Mouse (Mus musculus) liver, embryonic 11.5 days (tissue): ENCODE data around the gene Atxn7l2. TPM values are rescaled to one million over a fixed set of nuclear protein-coding genes. Genes with fewer than 3 reads are reported as not detected.

ENCODE experiments used
- ATAC-seq: fragments of 200-750 bp; cut with Nextera tagmentation; replicated peaks from 2 replicates; pipeline ENCODE4 v1.8.0; 2017; ENCODE audit warnings: moderate number of reproducible peaks, mild to moderate bottlenecking, moderate TSS enrichment, moderate library complexity; ENCODE audit not compliant: low FRiP score
- DNase-seq: peaks from one replicate; pipeline ENCODE4 v3.0.0-alpha.2; 2017; ENCODE audit warnings: low spot score
- H3K27ac ChIP-seq: fragments of 300-500 bp; sonication (generic); 2 replicates; pipeline ENCODE4 v1.5.1; 2014; ENCODE audit warnings: mild to moderate bottlenecking, low read depth, low read length, control low read depth
- H3K27me3 ChIP-seq: fragments of 300-500 bp; sonication (generic); replicated peaks from 2 replicates; pipeline ENCODE4 v1.6.1; 2014; ENCODE audit warnings: low read length, mixed read lengths; ENCODE audit not compliant: control insufficient read depth, insufficient read depth
- H3K36me3 ChIP-seq: fragments of 300-500 bp; sonication (generic); 2 replicates; pipeline ENCODE4 v1.6.1; 2014; ENCODE audit warnings: mild to moderate bottlenecking, low read length, moderate library complexity, mixed read lengths; ENCODE audit not compliant: control insufficient read depth, insufficient read depth
- H3K4me1 ChIP-seq: fragments of 300-500 bp; sonication (generic); replicated peaks from 2 replicates; pipeline ENCODE4 v1.6.1; 2014; ENCODE audit warnings: low read length, mixed read lengths; ENCODE audit not compliant: control insufficient read depth, insufficient read depth
- H3K4me2 ChIP-seq: fragments of 300-500 bp; sonication (generic); 2 replicates; pipeline ENCODE4 v1.6.1; 2014; ENCODE audit warnings: mild to moderate bottlenecking, control low read depth, moderate library complexity
- H3K4me3 ChIP-seq: fragments of 300-500 bp; sonication (generic); 2 replicates; pipeline ENCODE4 v1.5.1; 2014; ENCODE audit warnings: low read depth, low read length, control low read depth
- H3K9ac ChIP-seq: fragments of 300-500 bp; sonication (generic); 2 replicates; pipeline ENCODE4 v1.6.1; 2014; ENCODE audit warnings: low read depth, low read length, control low read depth
- H3K9me3 ChIP-seq: fragments of 300-500 bp; sonication (generic); 2 replicates; pipeline ENCODE4 v1.6.1; 2016; ENCODE audit warnings: low read length, inconsistent platforms, mixed read lengths; ENCODE audit not compliant: control insufficient read depth
- WGBS: fragments of 180-500 bp; shearing (Covaris S2); extraction: QIAGEN DNeasy Blood & Tissue Kit; methylation state at CpG from one replicate; pipeline ENCODE4 v1.1.7; 2014; 5-methylcytosine and 5-hydroxymethylcytosine counted together
- polyA plus RNA-seq: library from polyadenylated mRNA; unstranded; fragments of >200 nt; fragmentation: Nextera tagmentation; extraction: Ambion mirVana; gene quantifications from 2 replicates; pipeline ENCODE4 v1.2.1, GENCODE M21; 2014

The Atxn7l2 gene
- polyA plus RNA-seq, 1 experiment from 2014 or later = 8.9 TPM

GRCm38 (mm10) chr3:108209536-108209935 is 1.2 kb downstream of the Atxn7l2 start:
- Histone ChIP-seq H3K27me3 (peaks cover 4% of the 10 kb centered on the region; the same call in 1 of the 2 replicates), H3K4me2 (peak overlapping the region; percentile 89), H3K36me3 (peaks cover 18% of the 10 kb centered on the region), H3K4me1 (peaks cover 16% of the 10 kb centered on the region), H3K27ac (no peak overlapping the region), H3K4me3 (peak overlapping the region; percentile 63), H3K9me3 (no peaks in the 10 kb centered on the region), H3K9ac (peak overlapping the region; percentile 75)
- 15% methylated on average over 8 of the region's 8 CpGs for WGBS
- ATAC-seq (no peak), DNase-seq (no peak)

DNA sequence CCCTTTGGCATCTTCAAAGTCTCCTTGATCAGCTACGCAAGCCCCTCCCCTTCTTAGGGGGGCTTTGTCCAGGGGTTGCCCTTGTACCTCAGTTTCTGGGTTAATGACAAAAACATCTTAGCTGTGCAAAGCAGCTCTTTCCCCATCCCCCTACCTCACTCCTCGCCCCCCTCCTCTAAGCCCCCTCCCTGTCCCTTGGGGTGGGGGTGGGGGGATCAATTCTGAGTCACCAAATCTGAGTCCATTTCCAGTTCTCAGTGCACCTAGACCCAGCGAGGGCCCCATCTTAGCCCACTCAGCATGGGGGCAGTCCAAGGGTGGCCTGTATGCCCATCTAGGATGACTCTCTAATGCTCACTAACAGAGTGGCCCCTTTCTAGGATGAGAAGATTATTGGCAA is 1.7 kb downstream of the Atxn7l2 start:
- H3K4me3 ChIP-seq = peak overlapping the region; percentile 63
- H3K4me2 ChIP-seq = peak overlapping the region; percentile 89
- peaks cover 16% of the 10 kb centered on the region for H3K4me1 ChIP-seq
- no peak overlapping the region for H3K27ac ChIP-seq
- H3K36me3 ChIP-seq = peaks cover 19% of the 10 kb centered on the region
- no peak for DNase-seq
- no peaks in the 10 kb centered on the region for H3K9me3 ChIP-seq
- no peak for ATAC-seq
- H3K27me3 ChIP-seq = peaks cover 4% of the 10 kb centered on the region; the same call in 1 of the 2 replicates
- 85% methylated on average over 3 of the region's 3 CpGs for WGBS
- H3K9ac ChIP-seq = peak overlapping the region; percentile 75

DNA sequence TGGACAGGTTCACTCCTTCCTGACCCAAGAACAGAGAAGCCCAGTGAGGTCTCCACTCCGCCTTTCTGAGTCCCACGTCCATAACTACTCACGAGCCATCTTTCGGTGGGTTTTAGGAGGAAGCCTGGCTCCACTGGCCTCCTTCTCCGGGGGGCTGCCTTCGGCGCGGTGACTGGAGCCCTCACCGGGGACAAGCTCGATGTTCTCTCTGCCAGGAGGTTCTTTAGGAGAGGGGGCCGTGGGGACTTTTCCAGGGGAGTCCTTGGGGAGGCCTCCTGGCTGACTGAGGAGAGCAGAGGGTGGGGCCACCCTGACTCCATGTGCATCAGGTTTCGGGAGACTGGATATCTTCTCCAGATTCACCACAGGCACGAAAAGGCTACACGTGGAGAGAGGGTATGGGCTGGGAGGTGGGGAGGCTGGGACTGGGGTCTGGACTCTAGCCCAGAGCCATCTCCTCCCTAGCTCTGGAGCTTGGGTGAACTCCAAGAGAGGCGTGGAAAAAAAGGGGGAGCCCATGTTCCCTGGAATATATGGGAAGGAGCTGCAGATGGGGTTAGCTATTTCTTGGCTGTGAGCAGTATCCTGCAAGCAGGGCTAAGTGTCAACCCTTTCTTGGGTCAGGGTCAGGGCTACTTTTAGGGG is 3.9 kb downstream of the Atxn7l2 start:
- no peak overlapping the region for H3K4me3 ChIP-seq
- 89% methylated on average over 15 of the region's 15 CpGs for WGBS

GRCm38 (mm10) chr3:108205601-108206000 is 5.1 kb downstream of the Atxn7l2 start:
- DNase-seq = no peak
- H3K36me3 ChIP-seq = peaks cover 26% of the 10 kb centered on the region

More for the DNA sequence above, 3.9 kb downstream of the Atxn7l2 start:
- Histone ChIP-seq H3K9me3 (no peaks in the 10 kb centered on the region), H3K27ac (no peak overlapping the region), H3K9ac (no peak overlapping the region), H3K4me1 (peaks cover 18% of the 10 kb centered on the region), H3K36me3 (peaks cover 24% of the 10 kb centered on the region), H3K27me3 (no peaks in the 10 kb centered on the region; the same call in 1 of the 2 replicates), H3K4me2 (no peak overlapping the region)
- ATAC-seq (no peak), DNase-seq (no peak)

GRCm38 (mm10) chr3:108204470-108204869 is 6.3 kb downstream of the Atxn7l2 start:
- no peak overlapping the region for H3K4me3 ChIP-seq
- no peaks in the 10 kb centered on the region for H3K27me3 ChIP-seq
- H3K36me3 ChIP-seq = peaks cover 26% of the 10 kb centered on the region
- no peak for ATAC-seq
- H3K4me2 ChIP-seq = no peak overlapping the region
- no peak for DNase-seq
- H3K9ac ChIP-seq = no peak overlapping the region
- H3K4me1 ChIP-seq = peaks cover 28% of the 10 kb centered on the region
- no peaks in the 10 kb centered on the region for H3K9me3 ChIP-seq
- no peak overlapping the region for H3K27ac ChIP-seq
- 77% methylated on average over 11 of the region's 11 CpGs for WGBS

More at GRCm38 (mm10) chr3:108205601-108206000, 5.1 kb downstream of the Atxn7l2 start:
- ATAC-seq = no peak
- H3K4me2 ChIP-seq = no peak overlapping the region
- WGBS = 92% methylated on average over 8 of the region's 8 CpGs
- no peak overlapping the region for H3K9ac ChIP-seq
- H3K27me3 ChIP-seq = no peaks in the 10 kb centered on the region
- H3K9me3 ChIP-seq = no peaks in the 10 kb centered on the region
- peaks cover 25% of the 10 kb centered on the region for H3K4me1 ChIP-seq
- H3K4me3 ChIP-seq = no peak overlapping the region
- no peak overlapping the region for H3K27ac ChIP-seq

DNA sequence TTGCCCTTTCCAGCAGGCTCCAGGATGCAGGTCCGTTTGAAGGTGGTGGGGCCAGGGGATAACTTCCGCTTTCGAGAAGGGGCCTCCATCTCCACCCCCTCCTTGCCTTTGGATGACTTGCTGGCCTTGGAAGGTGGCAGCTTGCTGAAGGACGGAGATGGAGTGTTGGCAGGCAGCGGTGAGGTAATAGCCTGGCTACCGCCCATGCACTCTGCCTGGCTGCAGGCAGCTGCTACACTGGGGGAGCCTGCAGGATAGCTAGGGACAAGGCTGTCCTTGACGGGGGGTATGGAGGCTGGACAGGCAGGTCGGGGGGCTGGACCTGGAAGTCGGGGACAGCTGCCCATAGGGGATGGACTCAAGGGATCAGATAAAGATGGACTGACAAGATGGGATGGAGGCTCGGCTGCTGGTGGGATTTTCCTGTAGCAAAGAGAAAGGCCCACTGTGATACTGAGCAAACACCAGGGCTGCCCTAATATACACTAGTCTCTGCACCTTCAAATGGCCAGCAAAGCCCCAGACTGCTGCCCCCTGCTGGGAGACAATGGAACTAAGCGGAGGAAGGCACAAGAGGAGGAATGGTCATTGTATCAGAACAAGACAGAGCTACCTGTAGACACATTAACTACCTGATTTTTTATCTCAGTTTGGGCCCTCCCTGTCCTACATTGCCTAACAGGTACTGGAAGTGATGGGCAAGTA is 7.0 kb downstream of the Atxn7l2 start:
- Histone ChIP-seq H3K27ac (no peak overlapping the region), H3K27me3 (no peaks in the 10 kb centered on the region), H3K36me3 (peaks cover 26% of the 10 kb centered on the region), H3K9ac (no peak overlapping the region), H3K9me3 (no peaks in the 10 kb centered on the region), H3K4me2 (no peak overlapping the region), H3K4me1 (peaks cover 22% of the 10 kb centered on the region), H3K4me3 (no peak overlapping the region)
- no peak for ATAC-seq
- DNase-seq = peak; percentile 73
- WGBS = 78% methylated on average over 11 of the region's 11 CpGs

GRCm38 (mm10) chr3:108203212-108203611 is 7.5 kb downstream of the Atxn7l2 start:
- Histone ChIP-seq H3K4me2 (no peak overlapping the region), H3K4me3 (no peak overlapping the region), H3K4me1 (peaks cover 18% of the 10 kb centered on the region), H3K27ac (no peak overlapping the region), H3K9me3 (no peaks in the 10 kb centered on the region), H3K9ac (no peak overlapping the region), H3K27me3 (no peaks in the 10 kb centered on the region), H3K36me3 (peaks cover 26% of the 10 kb centered on the region)
- 91% methylated on average over 13 of the region's 13 CpGs for WGBS
- no peak for ATAC-seq
- no peak for DNase-seq

DNA sequence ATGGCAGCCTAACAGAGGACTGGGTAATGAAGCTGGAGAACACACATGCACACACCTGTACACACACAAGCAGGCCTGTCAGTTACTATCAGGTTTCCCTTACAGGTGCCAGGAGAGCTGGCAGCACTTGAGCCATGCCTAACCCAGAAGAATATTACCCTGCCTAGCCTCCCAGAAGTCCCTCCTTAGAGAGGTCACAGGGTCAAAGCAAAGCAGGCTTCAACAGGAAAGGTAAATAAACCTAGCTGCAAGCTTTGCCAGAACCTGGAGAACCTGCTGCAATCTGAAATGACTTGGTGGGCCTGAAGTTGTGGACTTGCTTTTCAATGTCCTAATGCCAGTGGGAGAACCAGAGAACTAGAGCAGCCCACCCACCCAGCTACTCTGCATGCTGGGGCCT is 8.2 kb downstream of the Atxn7l2 start:
- H3K9me3 ChIP-seq = no peaks in the 10 kb centered on the region
- peaks cover 26% of the 10 kb centered on the region for H3K36me3 ChIP-seq
- no peaks in the 10 kb centered on the region for H3K27me3 ChIP-seq
- no peak overlapping the region for H3K4me3 ChIP-seq
- H3K4me2 ChIP-seq = no peak overlapping the region
- ATAC-seq (no peak), DNase-seq (no peak)
- peaks cover 18% of the 10 kb centered on the region for H3K4me1 ChIP-seq
- no peak overlapping the region for H3K27ac ChIP-seq
- no peak overlapping the region for H3K9ac ChIP-seq
